Mouse (Mus musculus): ENCODE measurements around the gene Tnni1.

Tnni1 gene

DNA sequence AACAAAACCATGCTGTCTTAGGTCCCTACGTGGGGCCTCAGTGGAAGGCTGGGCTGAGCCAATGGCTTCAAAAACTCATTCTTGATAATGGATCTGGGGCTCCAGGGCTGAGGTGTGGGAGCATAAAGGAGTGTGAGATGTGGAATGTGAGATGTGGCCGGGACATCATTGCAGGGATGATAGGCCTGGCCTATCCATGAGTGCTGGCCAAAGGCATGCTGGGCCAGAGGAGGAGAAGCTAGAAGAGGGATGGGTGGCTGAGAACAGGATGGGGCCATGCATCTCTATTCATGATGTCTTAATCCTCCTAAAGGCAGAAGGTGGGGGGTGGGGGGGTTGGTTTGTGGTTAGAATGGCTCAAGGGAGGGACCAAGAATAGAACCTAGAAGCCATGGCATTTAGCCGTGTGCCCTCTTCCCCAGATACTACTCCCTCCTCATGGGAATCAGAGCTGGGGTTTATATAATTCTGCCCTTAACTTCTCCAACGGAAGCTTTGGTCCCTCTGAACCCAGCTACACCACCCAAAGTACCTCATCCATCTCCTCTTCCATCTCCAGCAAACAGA, 11.8 kb upstream of the Tnni1 start:
- DNase-seq: no peak

- DNase-seq: no peak
Observed at GRCm38 (mm10) chr1:135768400-135768799, 10.8 kb upstream of the Tnni1 start.

- no peak for DNase-seq
Observed at GRCm38 (mm10) chr1:135770237-135770636, 9.0 kb upstream of the Tnni1 start.

DNA sequence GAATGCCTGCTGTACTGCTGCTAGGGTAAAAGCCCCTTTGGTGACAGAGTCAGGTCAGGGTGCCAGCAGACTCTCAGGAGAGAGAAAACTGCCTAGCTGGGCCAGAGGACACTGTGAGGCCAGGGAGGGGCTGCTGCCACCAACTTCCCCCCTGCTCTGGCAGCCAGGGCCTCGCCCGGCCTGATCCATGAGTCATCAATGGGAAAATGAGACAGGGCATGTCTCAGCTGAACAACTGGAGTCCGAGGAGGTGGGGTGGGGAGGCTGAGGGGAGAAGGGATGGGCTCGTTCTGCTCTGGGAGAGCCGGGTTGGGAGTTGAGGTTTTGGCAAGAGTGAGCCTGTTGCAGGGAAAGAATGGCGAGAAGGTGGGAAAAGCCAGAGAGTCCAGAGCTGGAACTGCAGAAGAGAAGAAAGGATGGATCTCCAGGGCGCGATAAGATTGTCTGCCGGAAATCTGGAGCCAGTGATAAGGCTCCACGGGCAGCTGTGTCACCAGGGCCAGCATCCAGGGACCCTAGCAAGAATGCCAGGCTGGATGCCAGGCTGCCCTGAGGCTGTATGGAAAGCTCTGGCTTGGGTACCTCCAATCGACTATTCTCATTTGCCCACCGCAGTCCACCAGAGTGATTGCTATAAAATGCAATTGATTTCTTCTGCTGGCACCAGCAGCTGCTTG, 8.2 kb upstream of the Tnni1 start:
- DNase-seq: no peak

DNA sequence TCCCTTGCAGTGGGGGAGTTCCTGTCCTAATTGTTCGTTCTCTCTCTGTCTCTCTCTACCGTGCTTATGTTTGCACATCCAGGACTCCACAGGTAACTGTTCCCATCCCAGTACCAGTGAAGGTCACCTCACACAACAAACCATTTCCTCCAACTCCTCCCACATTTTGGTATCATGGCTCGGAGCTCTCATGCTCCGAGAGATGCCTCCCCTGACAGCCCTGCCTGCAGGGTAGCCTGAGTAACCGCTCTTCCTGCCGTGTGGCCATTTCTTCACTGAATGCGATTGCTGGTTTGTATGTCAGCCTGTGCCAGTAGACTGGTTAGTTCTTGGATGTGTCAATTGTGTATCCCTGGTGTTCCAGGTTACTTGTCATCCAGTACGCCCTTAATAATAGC, 7.7 kb upstream of the Tnni1 start:
- DNase-seq: no peak

DNA sequence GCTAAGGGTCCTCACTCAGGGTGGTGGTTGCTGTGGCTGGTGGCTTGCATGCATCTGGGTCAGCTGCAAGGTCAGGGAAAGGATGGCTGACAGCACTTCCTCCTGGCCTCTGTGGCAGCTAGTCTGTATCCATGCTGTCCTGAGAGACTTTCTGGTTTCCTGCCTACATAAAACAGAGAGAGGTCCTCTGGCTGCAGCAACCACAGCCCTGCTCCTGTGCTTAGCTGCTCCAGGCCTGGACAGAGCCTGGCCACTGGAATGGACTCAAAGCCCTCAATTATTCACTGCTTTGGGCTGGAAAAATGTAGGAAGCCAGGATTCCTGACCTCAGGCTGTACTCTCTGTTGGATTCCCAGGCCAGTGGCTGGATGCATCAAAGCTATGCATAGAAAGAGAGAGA, 2.6 kb upstream of the Tnni1 start:
- DNase-seq: no peak

DNA sequence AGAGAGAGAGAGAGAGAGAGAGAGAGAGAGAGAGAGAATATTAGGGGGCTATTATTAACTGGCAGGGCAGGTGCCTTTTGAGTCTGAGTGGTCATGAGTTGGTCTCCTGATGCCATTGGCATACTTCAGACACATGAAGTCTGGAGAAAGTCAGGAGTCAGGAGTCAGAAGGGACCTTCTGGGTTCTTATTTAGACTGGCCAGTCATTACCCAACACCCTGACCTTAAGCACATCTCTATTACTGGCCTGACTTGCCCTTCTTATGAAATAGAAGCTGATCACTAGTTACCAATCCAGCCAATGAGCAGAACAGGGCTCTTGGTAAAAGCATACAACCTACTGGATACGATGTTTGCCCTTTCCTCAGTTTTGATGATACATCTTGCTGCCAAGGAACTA, 2.2 kb upstream of the Tnni1 start:
- no peak for DNase-seq

DNA sequence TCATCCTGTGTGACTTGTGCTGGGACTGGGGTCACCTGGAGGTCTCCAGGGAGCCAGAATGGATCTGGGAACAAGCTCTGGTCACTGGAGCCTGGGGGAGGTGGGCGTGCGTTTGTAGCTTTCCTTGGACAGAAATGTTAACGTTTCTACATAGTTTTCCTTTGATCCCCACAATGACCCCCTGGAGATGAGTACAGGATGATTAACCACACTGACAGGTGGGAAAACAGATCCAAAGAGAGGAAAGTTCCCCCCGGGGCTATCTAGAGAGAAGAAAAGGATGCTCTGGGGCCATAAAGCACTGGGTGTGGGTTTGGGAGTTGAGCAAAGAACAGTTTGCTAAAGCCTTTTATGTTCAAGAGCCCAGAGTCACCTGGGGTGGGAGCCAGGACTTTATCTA, 1.4 kb downstream of the Tnni1 start:
- no peak for DNase-seq

- peak; percentile 31 for DNase-seq
Observed at GRCm38 (mm10) chr1:135781220-135781619, 2.0 kb downstream of the Tnni1 start.

DNA sequence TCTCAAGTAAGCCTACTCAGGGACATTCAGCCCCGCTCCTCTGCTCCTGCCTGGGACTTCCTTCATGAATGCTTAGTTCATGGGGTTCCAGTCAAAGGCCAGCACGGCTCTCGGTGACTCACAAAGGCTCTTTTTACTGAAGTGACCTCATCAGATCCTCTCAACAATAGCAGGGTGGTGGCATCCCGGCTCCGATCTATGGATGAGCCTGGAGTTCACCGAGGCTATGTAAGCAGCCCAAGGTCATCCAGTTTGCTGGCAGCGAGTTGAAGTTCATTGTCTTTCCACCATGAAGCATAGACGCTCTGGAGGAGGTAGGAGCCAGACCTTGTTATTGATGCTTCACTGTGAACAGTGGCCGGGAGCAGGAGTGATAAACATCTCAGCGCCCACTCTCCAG, 3.6 kb downstream of the Tnni1 start:
- DNase-seq: no peak

DNA sequence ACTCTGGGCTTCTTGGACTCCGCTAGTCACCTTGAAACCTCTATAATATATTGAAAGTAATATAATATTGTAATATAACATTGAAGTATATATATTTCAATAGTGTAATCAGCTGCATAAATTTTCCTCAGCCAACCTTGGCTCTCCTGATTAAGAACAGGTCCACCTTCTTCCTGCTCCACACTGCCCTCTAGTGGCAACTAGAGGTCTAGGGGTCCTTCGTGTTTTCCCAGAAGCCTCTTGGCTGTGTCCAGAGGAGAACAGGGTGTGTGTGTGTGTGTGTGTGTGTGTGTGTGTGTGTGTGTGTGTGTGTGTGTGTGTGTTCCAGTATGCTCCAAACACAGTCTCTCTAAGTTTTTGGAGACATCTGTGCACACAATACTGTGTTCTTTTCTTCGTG, 8.6 kb downstream of the Tnni1 start:
- peak; percentile 34 for DNase-seq

- no peak for DNase-seq
Observed at GRCm38 (mm10) chr1:135788708-135789107, 9.5 kb downstream of the Tnni1 start.

DNA sequence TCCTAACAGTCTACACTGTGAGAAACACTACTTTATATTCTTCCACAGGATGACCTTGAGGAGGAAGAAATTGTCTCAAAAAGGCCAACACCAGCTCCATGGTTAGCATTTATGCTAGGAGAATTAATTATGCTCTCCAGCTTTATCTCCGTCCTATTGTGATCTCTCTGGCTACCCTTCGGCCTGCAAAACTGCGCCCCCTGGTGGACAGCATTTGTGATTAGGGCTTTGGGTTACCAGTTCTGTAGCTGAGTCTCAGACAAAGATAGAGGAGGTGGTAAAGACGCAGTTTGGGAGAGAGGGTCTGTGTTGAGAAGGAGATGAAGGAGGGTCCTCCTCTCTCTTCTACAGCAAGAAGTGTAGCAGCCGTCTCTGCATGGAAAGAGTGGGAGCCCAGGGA, 10.6 kb downstream of the Tnni1 start:
- DNase-seq: peak; percentile 40

- DNase-seq: no peak
Observed at GRCm38 (mm10) chr1:135792143-135792939, 13.1 kb downstream of the Tnni1 start.

GRCm38 (mm10) chr1:135793370-135794215, 14.4 kb downstream of the Tnni1 start:
- no peak for DNase-seq

- DNase-seq: no peak
Observed at GRCm38 (mm10) chr1:135794216-135795134, 15.2 kb downstream of the Tnni1 start.

DNA sequence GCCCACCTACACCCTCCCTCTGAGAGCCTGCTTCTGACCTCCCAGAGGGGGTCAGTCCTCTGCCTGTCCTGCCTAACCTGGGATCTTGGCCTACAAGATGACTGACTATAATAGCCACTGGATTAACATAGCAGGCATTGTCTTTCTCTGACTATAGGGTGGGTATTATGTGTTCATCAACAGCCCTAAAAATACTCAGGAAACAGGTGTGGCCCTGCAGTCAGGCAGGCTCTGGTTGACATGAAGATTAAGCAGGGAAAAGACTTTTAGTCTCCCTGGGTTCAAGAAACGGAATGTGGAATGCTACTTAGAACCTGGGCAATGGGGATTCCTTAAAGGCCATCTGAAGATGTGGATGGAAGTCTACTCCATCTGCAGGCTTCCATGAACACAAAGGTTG, 19.3 kb downstream of the Tnni1 start:
- no peak for DNase-seq

DNA sequence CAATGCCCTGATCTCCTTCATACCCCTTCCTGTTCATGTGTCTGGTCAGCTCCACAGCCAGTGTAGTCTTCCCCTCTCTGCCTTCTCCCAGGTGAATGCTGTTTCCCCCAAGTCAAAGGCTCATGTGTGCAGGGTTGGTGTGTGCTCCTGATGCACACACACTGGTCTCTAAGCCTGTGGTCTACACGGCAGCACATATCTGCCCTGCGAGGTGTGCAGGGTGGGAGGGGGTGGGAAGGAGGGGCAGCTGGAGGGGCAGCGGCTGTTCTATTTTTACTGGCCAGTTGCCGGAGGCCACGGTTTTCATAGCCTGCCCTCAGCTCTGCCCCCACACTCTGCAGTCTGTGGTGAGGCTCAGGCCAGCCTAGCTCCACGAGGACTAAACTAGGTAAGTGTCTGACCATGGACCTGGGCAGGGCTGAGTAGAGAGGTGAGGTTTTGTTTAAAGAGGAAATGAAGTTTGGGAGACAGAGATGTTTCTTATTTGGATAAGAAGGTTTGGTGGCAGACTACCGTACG, 19.9 kb downstream of the Tnni1 start:
- no peak for DNase-seq

- DNase-seq: no peak
Observed at GRCm38 (mm10) chr1:135800192-135800950, 21.1 kb downstream of the Tnni1 start.

- DNase-seq: no peak
Observed at GRCm38 (mm10) chr1:135807546-135807945, 28.3 kb downstream of the Tnni1 start.

DNA sequence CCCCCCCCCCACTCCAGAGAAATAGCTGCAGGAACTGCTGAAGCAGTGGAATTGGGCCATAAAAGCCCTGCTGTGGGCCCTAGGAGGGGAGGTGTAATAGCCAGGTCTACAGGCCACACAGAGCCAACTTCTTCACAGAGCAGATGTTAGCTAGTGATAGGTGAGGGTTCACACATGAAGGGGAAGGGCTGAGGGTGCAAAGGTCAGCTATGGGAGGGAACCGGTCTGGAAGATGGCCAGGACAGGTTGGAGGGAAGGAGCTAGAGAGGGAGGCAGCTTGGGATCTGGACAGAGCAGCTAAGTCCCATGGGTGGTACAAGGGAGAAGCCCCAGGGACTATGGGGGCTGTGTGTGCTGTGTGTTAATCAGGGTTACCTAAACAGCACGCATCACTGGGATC, 30.9 kb downstream of the Tnni1 start:
- DNase-seq: no peak
